Mouse (Mus musculus) gastrocnemius, postnatal 14 days (tissue): ENCODE data around the gene Slc22a4. TPM values are rescaled to one million over a fixed set of nuclear protein-coding genes. Genes with fewer than 3 reads are reported as not detected.
"Not testable (repeated sequence)": the region's sequence is repeated elsewhere in the genome, so short reads cannot be mapped to it uniquely, and the experiment has no call there.

Experiments used
- DNase-seq: peaks from one replicate; pipeline ENCODE4 v3.0.0; 2021; ENCODE audit warnings: mixed read lengths
- intact Hi-C: fragments of 180-260 bp; cut with DNase I; formaldehyde crosslinking; loops from one replicate; pipeline ENCODE4 v1.15.1; 2025; ENCODE audit warnings: low total_unique reads
- total RNA-seq, 2 experiments: library from RNA; stranded (reverse); gene quantifications; 2 replicates each; pipeline ENCODE4 v1.2.3; 2021

Slc22a4 gene
- total RNA-seq, 2 experiments from 2014 or later: 0.89 to 1.4 TPM

GRCm38 (mm10) chr11:54058643-54059042, 30.8 kb upstream of the Slc22a4 start:
- intact Hi-C loops: loop anchor here (10.0 kb wide), 1 partner anchor 124 kb away; no protein-coding TSS in a partner anchor
- no peak for DNase-seq

GRCm38 (mm10) chr11:54058056-54058617, 30.2 kb upstream of the Slc22a4 start:
- intact Hi-C loops: loop anchor here (10.0 kb wide), 1 partner anchor 123 kb away; no protein-coding TSS in a partner anchor
- no peak for DNase-seq

DNA sequence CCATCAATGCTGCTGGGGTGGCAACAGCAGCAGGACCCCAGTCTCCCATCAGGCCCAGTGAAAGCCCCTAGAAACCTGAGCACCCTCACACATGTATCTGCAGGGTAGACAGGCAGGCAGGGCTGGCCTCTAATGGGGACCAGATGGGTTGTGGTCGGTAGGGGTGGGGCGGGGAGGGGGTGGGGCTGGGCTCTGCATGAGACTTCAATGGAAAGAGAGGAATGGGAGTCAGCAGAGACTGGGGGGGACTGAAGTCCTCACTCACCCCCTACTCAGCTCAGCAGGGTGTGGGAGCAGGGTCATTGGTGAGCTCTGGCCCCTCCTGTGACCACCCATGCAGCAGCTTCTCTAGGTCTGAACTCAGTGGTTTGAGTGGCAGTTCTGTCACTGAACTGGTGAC, 29.5 kb upstream of the Slc22a4 start:
- no peak for DNase-seq
- intact Hi-C loops: loop anchor here (10.0 kb wide), 1 partner anchor 123 kb away; no protein-coding TSS in a partner anchor

- intact Hi-C loops: loop anchor here (10.0 kb wide), 1 partner anchor 121 kb away; no protein-coding TSS in a partner anchor
- DNase-seq: no peak
Observed at GRCm38 (mm10) chr11:54056132-54056531, 28.2 kb upstream of the Slc22a4 start.

DNA sequence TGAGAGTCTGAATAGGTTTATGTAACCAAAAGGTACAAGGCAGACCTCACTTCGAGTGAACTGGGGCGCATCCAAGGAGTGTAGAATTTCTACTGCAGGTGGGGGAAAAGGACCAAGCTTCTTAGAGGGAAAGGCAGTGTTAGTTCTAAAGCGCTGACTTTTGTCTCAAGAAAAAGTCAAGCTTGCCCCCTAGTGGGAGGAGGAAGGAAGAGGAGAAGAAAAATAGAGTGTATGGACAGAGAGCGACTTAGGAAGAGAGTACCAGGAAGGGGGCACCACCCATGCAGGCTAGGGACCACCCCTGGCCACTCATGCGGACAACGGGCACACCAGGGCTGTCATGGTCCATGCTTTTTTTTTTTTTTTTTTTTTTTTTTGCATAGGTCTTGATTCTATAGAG, 26.4 kb upstream of the Slc22a4 start:
- DNase-seq: no peak
- intact Hi-C loops: loop anchor here (1.0 to 10.0 kb wide), 2 partner anchors 52 to 119 kb away; no protein-coding TSS in a partner anchor

DNA sequence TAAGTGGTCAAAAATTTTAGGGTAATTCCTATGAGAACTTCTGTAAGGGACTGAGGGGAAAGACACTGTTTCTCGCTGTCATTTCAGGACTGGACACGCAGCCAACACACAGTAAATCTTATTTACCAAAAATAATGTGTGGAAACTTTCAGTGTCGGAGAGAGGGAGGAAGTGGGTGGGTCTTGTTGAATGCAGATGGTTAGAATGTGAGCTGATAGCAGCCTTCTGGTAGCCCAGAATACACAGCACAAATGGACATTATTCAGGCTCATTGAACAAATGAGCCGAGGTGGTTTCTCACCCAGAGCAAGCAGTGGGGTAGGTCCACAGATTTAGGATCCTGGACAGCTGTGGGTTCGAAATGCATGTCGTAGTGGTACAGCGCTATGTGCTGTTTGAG, 25.2 kb upstream of the Slc22a4 start:
- intact Hi-C loops: loop anchor here (10.0 kb wide), 1 partner anchor 118 kb away; no protein-coding TSS in a partner anchor
- no peak for DNase-seq

DNA sequence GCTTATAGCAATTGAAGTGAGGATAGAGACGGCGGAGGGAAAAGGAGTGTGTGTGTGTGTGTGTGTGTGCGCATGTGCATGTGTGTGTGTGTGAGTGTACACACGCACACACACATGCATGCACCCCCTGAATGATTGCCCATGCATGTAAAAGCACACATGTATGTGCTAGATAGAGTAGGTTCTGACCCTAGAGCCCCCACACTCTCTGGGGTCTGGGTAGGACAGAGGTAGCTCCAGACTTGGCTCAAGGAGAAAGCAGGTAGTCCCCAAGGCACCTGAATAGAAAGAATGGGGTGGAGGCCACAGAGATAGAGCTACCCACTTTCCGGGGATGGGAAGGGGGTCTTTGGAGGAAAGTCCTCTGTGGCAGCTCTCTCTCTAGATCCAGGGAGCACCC, 24.2 kb upstream of the Slc22a4 start:
- no peak for DNase-seq
- intact Hi-C loops: loop anchor here (10.0 kb wide), 1 partner anchor 117 kb away; no protein-coding TSS in a partner anchor

GRCm38 (mm10) chr11:54051161-54051560, 23.3 kb upstream of the Slc22a4 start:
- DNase-seq: no peak
- intact Hi-C loops: loop anchor here (10.0 kb wide), 1 partner anchor 116 kb away; no protein-coding TSS in a partner anchor

GRCm38 (mm10) chr11:54050205-54050604, 22.3 kb upstream of the Slc22a4 start:
- intact Hi-C loops: loop anchor here (10.0 kb wide), 1 partner anchor 115 kb away; no protein-coding TSS in a partner anchor
- no peak for DNase-seq

DNA sequence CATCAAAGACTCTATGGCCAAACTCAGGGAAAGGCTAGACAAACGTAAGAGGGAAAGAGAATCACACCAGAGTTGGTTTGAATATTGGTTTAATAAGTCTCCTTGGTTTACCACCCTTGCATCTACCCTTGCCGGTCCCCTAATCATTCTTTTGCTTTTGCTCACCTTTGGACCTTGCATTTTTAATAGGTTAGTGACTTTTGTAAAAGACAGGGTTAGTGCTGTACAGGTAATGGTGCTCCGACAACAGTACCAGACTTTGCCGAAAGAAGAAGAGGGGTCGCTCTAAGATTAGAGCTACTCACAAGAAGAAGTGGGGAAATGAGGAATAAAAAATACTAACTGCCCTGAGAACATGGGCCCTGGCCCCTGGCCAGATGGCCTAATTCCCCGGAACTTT, 12.8 kb upstream of the Slc22a4 start:
- intact Hi-C loops: no loop called here
- no peak for DNase-seq

DNA sequence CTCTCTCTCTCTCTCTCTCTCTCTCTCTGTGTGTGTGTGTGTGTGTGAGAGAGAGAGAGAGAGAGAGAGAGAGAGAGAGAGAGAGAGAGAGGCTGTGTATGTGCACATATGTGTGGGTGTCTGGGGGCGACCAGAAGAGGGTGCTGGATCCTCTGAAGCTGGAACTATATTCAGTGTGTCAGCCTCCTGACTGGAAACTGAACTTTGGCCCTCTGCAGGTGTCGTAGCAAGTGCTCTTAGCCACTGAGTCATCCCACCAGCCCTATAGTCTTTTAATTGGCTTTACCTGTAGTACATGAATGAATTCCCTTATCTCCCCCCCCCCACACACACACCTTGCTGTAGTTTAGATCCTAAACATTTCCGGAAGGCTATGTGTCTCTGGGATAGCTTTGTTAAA, 5.0 kb upstream of the Slc22a4 start:
- DNase-seq, intact Hi-C loops: not testable (repeated sequence)

DNA sequence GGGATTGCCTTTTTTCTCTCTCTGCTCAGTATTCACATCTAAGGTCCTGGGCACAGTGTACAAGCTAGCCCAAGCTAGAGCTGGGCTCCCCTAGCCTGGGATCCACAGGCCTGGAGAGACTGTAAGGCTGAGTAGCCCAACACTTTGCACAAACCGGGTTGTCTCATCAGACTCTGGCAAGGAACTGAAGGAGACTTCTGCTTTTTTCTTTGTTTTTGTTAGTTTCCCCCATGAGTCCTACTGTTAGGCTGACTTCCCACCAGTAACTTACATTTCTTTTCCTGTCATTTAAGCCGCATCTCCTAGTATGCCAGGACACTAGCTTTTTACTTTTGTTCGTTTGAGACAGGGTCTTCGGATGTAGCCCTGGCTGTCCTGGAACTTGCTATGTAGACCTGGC, 1.1 kb upstream of the Slc22a4 start:
- DNase-seq: no peak
- intact Hi-C loops: no loop called here

DNA sequence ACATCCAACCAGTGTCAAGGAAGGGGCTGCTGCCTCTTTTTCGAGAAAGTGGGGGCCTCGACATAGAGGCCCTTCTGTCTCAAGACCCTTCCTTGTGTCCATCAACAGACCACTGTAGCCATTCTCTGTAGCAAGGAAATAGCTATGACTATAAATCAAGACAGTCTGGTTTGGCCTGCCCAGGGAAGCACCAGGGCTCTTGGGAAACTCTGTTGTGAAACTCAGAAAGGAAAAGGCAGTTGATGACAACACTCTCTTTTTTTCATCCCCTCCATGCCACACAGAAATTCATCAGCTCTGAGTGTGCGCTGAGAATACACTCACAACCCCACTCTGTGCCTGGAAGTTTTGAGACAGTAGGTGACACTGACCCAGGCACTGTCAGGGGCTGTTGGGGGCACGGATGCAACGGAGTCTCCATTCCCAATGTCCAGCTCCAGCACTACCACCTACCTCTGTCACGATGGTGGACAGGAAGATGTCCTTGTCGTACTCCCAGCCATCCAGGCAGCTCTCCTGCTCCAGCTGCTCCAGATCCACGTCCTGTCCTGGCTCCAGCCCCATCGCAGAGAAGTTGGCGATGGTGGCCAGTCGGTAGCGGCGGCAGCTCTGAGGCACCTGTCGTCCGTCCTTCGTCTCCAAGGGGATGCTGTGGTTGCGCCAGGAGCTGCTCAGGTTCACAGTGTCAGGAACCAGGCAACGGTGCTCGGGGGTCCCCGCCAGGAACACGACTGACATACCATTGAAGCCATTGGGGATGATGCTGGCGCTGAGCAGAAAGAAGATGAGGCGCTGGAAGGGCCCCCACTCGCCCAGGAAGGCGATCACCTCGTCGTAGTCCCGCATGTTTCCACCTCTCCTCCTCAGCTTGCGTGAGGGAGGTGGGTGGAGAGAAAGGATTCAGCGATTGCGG, 503 bp downstream of the Slc22a4 start:
- intact Hi-C loops: no loop called here
- no peak for DNase-seq

DNA sequence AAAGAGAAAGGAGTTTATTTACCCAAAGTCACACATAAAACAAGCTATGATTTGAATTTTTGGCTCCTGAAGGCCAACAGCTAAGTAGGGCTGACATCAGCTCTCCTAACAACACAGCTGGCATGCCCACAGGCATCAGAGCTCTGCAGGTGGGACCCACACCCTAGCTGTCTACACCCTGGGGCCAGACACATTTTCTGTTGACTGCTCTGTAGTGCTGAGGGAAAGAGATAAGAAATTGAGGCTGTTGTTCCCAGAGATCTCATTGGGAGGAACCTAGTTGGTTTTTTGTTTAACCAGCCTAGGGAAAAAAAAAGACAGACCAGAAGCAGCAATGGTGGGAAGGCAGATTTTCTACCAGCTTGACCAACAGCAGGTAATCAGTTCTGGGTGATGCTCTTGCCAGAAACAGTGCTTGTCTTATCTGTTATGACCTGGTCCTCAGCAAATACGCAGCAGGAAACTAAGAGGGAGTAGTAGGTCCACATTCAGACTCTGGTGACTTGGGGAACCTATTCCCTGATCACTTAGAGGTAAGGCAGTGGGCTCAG, 1.3 kb downstream of the Slc22a4 start:
- intact Hi-C loops: no loop called here
- DNase-seq: no peak

GRCm38 (mm10) chr11:54021396-54022093, 6.3 kb downstream of the Slc22a4 start:
- intact Hi-C loops: no loop called here

DNA sequence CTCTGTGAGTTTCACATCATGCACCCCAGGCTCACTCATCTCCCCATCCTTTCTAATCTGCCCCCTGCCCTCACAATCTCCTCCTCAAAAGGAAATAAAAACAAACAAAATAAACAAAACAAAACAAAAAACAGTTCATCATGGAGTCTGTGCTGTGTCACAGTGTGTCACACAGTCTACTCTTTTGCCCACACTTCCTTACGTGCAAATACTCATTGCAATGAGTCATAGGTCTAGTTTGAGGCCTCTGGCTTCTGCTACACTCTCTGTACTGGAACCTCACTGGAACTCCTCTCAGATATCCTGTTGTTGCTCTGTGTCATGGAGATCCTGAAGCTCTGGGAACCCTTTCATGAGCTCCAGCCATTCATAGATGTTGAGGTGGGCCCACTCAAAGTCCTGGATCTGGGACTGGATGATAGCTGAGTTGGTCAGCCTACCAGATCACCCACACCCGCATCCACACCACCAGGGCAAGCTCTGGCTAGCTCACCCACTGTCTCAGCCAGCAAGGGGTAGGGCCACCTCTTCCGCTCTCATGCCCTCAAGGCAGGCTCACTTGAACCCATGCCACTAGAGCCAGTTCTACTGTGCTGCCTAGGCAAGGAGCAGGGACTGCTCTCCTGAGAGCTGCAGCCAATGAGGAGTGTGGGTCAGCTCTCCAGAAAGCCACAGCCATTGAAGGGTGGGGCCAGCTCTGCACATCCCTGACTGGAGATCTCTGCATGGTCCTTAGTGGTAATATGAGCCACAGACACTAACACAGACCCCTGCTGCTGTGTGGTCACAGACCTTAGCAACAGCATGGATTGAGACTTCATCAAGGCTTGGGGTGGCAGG, 8.8 kb downstream of the Slc22a4 start:
- intact Hi-C loops: no loop called here
- no peak for DNase-seq

More at GRCm38 (mm10) chr11:54021396-54022093, 6.3 kb downstream of the Slc22a4 start:
- no peak for DNase-seq

- intact Hi-C loops: no loop called here
- no peak for DNase-seq
Observed at GRCm38 (mm10) chr11:54017596-54017995, 10.3 kb downstream of the Slc22a4 start.

DNA sequence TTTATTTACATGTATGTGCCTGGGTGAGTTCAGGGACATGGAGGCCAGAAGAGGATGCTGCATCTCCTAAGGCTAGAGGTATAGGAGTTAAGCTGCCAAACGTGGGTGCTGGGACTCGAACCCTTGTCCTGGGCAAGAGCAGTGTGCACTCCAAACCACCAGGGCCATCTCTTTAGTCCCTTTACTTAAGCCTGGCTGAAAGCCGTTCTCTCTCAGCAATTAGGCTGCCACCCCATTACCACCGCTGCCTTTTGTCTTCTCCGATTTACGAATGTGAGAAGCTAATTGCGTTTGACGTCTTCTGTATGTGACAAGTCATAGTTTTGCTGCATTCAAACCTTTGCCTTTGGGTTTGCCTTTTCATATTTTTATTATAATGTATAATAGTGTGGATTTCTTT, 11.8 kb downstream of the Slc22a4 start:
- intact Hi-C loops: no loop called here
- DNase-seq: no peak

DNA sequence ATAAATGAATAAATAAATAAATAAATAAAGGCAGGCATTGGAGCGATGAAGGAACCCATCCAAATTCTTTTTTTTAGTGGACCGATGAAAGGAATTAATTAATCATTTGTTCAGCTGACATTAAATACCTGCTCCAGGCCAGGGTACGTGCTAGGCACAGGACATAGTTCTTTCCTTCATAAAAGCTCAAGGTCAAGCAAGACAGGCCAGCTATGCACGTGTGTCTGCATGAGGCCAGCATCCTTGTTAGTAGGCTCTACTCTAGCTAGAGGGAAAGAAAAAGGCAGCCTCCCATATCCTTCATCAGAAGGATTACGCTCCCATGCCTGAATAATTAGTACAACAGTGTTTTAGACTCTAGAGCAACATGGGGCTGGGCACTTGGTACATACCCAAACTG, 14.9 kb downstream of the Slc22a4 start:
- no peak for DNase-seq
- intact Hi-C loops: no loop called here
